Mouse (Mus musculus) myocyte (in vitro differentiated cells): ENCODE measurements around the gene Cd300a.

Experiments used
- CEBPB ChIP-seq: IDR thresholded peaks from 2 replicates; pipeline ENCODE4 v1.6.1; 2011; ENCODE audit warnings: mild to moderate bottlenecking, moderate library complexity; ENCODE audit not compliant: poor library complexity, insufficient read depth, severe bottlenecking
- MAX ChIP-seq: IDR thresholded peaks from one replicate; pipeline ENCODE4 v1.6.1; 2011; ENCODE audit warnings: low read depth, mild to moderate bottlenecking, control low read depth
- POLR2A ChIP-seq: IDR thresholded peaks from one replicate; pipeline ENCODE4 v1.6.1; 2011; ENCODE audit warnings: low read depth, mild to moderate bottlenecking, control low read depth, moderate library complexity; ENCODE audit not compliant: insufficient read length
- SRF ChIP-seq: IDR thresholded peaks from one replicate; pipeline ENCODE4 v1.6.1; 2011; ENCODE audit warnings: low read depth; ENCODE audit not compliant: control insufficient read depth, insufficient read length
- USF1 ChIP-seq: IDR thresholded peaks from one replicate; pipeline ENCODE4 v1.6.1; 2011; ENCODE audit warnings: low read depth, mild to moderate bottlenecking, control low read depth, moderate library complexity

DNA sequence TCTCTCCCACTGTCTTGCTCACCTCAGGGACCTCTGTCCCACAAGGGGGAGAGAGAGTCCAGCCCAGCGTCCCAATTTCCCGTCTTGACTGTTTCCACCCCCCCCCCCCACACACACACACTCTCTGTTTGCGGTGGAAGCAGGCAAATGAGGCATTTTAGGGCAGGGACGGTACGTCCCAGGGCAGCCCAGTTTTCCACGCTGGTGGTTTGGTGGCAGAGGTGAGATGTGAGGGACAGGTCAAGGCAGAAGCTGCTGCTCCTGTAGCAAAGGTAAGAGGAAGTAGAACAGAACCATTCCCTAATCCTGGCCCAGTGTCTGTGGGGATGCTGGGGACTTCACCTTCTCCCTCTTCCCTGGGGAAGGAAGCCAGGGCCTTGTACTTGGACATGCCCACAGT is 35.3 kb upstream of the Cd300a start:
- TF ChIP-seq POLR2A (no peak), SRF (no peak), USF1 (no peak), CEBPB (no peak), MAX (no peak)
